Mouse (Mus musculus) heart, embryonic 13.5 days (tissue): ENCODE results near the gene Itga1. TPM values are rescaled to one million over a fixed set of nuclear protein-coding genes. Genes with fewer than 3 reads are reported as not detected.

Experiments used
- ATAC-seq: fragments of 200-750 bp; cut with Nextera tagmentation; 2 replicates; pipeline ENCODE4 v1.8.0; 2017; ENCODE audit warnings: moderate TSS enrichment; ENCODE audit not compliant: insufficient number of reproducible peaks, low FRiP score, low TSS enrichment; ENCODE audit errors: extremely low read depth
- H3K27ac ChIP-seq: fragments of 300-500 bp; sonication (generic); replicated peaks from 2 replicates; pipeline ENCODE4 v1.5.1; 2015; ENCODE audit warnings: moderate library complexity, mild to moderate bottlenecking, inconsistent platforms
- H3K27me3 ChIP-seq: fragments of 300-500 bp; sonication (generic); replicated peaks from 2 replicates; pipeline ENCODE4 v1.6.1; 2015; ENCODE audit warnings: mild to moderate bottlenecking, inconsistent platforms
- H3K36me3 ChIP-seq: fragments of 300-500 bp; sonication (generic); 2 replicates; pipeline ENCODE4 v1.6.1; 2015; ENCODE audit warnings: mild to moderate bottlenecking, inconsistent platforms
- H3K4me1 ChIP-seq: fragments of 300-500 bp; sonication (generic); 2 replicates; pipeline ENCODE4 v1.6.1; 2015; ENCODE audit warnings: inconsistent platforms
- H3K4me2 ChIP-seq: fragments of 300-500 bp; sonication (generic); 2 replicates; pipeline ENCODE4 v1.6.1; 2015; ENCODE audit warnings: inconsistent platforms, mild to moderate bottlenecking, moderate library complexity
- H3K4me3 ChIP-seq: fragments of 300-500 bp; sonication (generic); 2 replicates; pipeline ENCODE4 v1.5.1; 2015; ENCODE audit warnings: moderate library complexity, mild to moderate bottlenecking, inconsistent platforms
- H3K9ac ChIP-seq: fragments of 300-500 bp; sonication (generic); 2 replicates; pipeline ENCODE4 v1.6.1; 2015; ENCODE audit warnings: inconsistent platforms, mild to moderate bottlenecking, moderate library complexity
- H3K9me3 ChIP-seq: fragments of 300-500 bp; sonication (generic); 2 replicates; pipeline ENCODE4 v1.6.1; 2016; ENCODE audit warnings: inconsistent platforms
- WGBS: fragments of 180-500 bp; shearing (Covaris S2); methylation state at CpG from one replicate; pipeline ENCODE4 v1.1.7; 2015; ENCODE audit warnings: mixed read lengths; 5-methylcytosine and 5-hydroxymethylcytosine counted together
- polyA plus RNA-seq: library from polyadenylated mRNA; unstranded; fragments of >200 nt; fragmentation: Nextera tagmentation; extraction: Ambion mirVana; gene quantifications from 2 replicates; pipeline ENCODE4 v1.2.1, GENCODE M21; 2015

The Itga1 gene
- polyA plus RNA-seq, 1 experiment from 2014 or later = 22.5 TPM

- Histone ChIP-seq H3K4me2 (peak overlapping the region; percentile 38), H3K27me3 (no peaks in the 10 kb centered on the region), H3K27ac (peak overlapping the region; percentile 20; the same call in 1 of the 2 replicates), H3K36me3 (peaks cover 3% of the 10 kb centered on the region; the same call in 1 of the 2 replicates), H3K9me3 (peaks cover 5% of the 10 kb centered on the region; the same call in 1 of the 2 replicates), H3K4me3 (no peak overlapping the region), H3K4me1 (peaks cover 14% of the 10 kb centered on the region), H3K9ac (no peak overlapping the region)
- ATAC-seq = no peak
- WGBS = 40% methylated on average over 9 of the region's 9 CpGs
Measured at GRCm38 (mm10) chr13:114923331-114923730, 178.4 kb downstream of the Itga1 start.

- no peak for ATAC-seq
- Histone ChIP-seq H3K9ac (no peak overlapping the region), H3K4me3 (no peak overlapping the region), H3K27me3 (no peaks in the 10 kb centered on the region), H3K9me3 (peaks cover 5% of the 10 kb centered on the region; the same call in 1 of the 2 replicates), H3K36me3 (peaks cover 3% of the 10 kb centered on the region; the same call in 1 of the 2 replicates), H3K27ac (no peak overlapping the region), H3K4me2 (no peak overlapping the region), H3K4me1 (peaks cover 7% of the 10 kb centered on the region)
- WGBS = 65% methylated on average over 5 of the region's 5 CpGs
Measured at GRCm38 (mm10) chr13:114915767-114916166, 186.0 kb downstream of the Itga1 start.

GRCm38 (mm10) chr13:114914963-114915362 is 186.8 kb downstream of the Itga1 start:
- no peaks in the 10 kb centered on the region for H3K27me3 ChIP-seq
- H3K9me3 ChIP-seq = peaks cover 3% of the 10 kb centered on the region; the same call in 1 of the 2 replicates
- no peak overlapping the region for H3K4me3 ChIP-seq
- peaks cover 7% of the 10 kb centered on the region for H3K4me1 ChIP-seq
- 73% methylated on average over 4 of the region's 4 CpGs for WGBS
- ATAC-seq = no peak
- peaks cover under 1% of the 10 kb centered on the region; the same call in 1 of the 2 replicates for H3K36me3 ChIP-seq
- no peak overlapping the region for H3K27ac ChIP-seq
- H3K9ac ChIP-seq = no peak overlapping the region
- no peak overlapping the region for H3K4me2 ChIP-seq

- Histone ChIP-seq H3K27me3 (no peaks in the 10 kb centered on the region), H3K9ac (no peak overlapping the region), H3K9me3 (no peaks in the 10 kb centered on the region), H3K36me3 (no peaks in the 10 kb centered on the region), H3K4me3 (no peak overlapping the region), H3K27ac (no peak overlapping the region), H3K4me2 (no peak overlapping the region), H3K4me1 (peaks cover 7% of the 10 kb centered on the region)
- no peak for ATAC-seq
- WGBS = 80% methylated on average over 4 of the region's 4 CpGs
Measured at GRCm38 (mm10) chr13:114914559-114914958, 187.2 kb downstream of the Itga1 start.

- Histone ChIP-seq H3K27me3 (no peaks in the 10 kb centered on the region), H3K4me3 (no peak overlapping the region), H3K36me3 (no peaks in the 10 kb centered on the region), H3K4me1 (no peaks in the 10 kb centered on the region), H3K9ac (no peak overlapping the region), H3K4me2 (no peak overlapping the region), H3K27ac (no peak overlapping the region), H3K9me3 (no peaks in the 10 kb centered on the region)
- no peak for ATAC-seq
- WGBS = 71% methylated on average over 9 of the region's 9 CpGs
Measured at GRCm38 (mm10) chr13:114910629-114911028, 191.1 kb downstream of the Itga1 start.

- no peak overlapping the region for H3K27ac ChIP-seq
- H3K36me3 ChIP-seq = no peaks in the 10 kb centered on the region
- no peak overlapping the region for H3K9ac ChIP-seq
- WGBS = 88% methylated on average over 5 of the region's 5 CpGs
- no peaks in the 10 kb centered on the region for H3K9me3 ChIP-seq
- no peak for ATAC-seq
- H3K4me1 ChIP-seq = no peaks in the 10 kb centered on the region
- H3K27me3 ChIP-seq = no peaks in the 10 kb centered on the region
- no peak overlapping the region for H3K4me2 ChIP-seq
- no peak overlapping the region for H3K4me3 ChIP-seq
Measured at GRCm38 (mm10) chr13:114909514-114909913, 192.2 kb downstream of the Itga1 start.

- Histone ChIP-seq H3K27ac (no peak overlapping the region), H3K4me2 (no peak overlapping the region), H3K9ac (no peak overlapping the region), H3K36me3 (no peaks in the 10 kb centered on the region), H3K4me3 (no peak overlapping the region), H3K27me3 (no peaks in the 10 kb centered on the region), H3K4me1 (no peaks in the 10 kb centered on the region), H3K9me3 (no peaks in the 10 kb centered on the region)
- no peak for ATAC-seq
- 78% methylated on average over 4 of the region's 4 CpGs for WGBS
Measured at GRCm38 (mm10) chr13:114907876-114908275, 193.9 kb downstream of the Itga1 start.

Other genes with a start within 250 kb of the Itga1 start
- gene Itga2, start 169.9 kb downstream of the Itga1 start, polyA plus RNA-seq = 2.4 TPM in 2 replicates
- 7.4 and 7.9 TPM in 2 replicates for gene Pelo, start 11.8 kb downstream of the Itga1 start, polyA plus RNA-seq
- gene Gm49395, start within 50 bp of the Itga1 start, polyA plus RNA-seq = 7.8 and 9.5 TPM in 2 replicates